Mouse (Mus musculus) cerebellum, adult 8-10 months (tissue): ENCODE measurements around the gene Drap1.

Experiments used
- DNase-seq: peaks from one replicate; pipeline ENCODE4 v3.0.0; 2022

The Drap1 gene

GRCm38 (mm10) chr19:5374748-5375147 lies 50.0 kb downstream of the Drap1 start:
- DNase-seq: no peak

GRCm38 (mm10) chr19:5374177-5374576 lies 50.6 kb downstream of the Drap1 start:
- DNase-seq: no peak
